Mouse (Mus musculus) frontal cortex, postnatal 14 days (tissue): Measurements from ENCODE around the gene Gm29554.
"Not testable (repeated sequence)": the region's sequence is repeated elsewhere in the genome, so short reads cannot be mapped to it uniquely, and the experiment has no call there.

ENCODE experiments used
- DNase-seq, 2 experiments: peaks; one replicate each; pipeline ENCODE4 v3.0.0; 2022; ENCODE audit warnings: low spot score in 2 of 2

Gene Gm29554

GRCm38 (mm10) chrY:12273632-12274031, at the start of gene Gm29554:
Gm29554 (plus strand) TSS chrY:12273932.
- DNase-seq, result not testable (repeated sequence)
